Mouse (Mus musculus) hindbrain, postnatal 0 days (tissue): ENCODE results near the gene Fastk. TPM values are rescaled to one million over a fixed set of nuclear protein-coding genes. Genes with fewer than 3 reads are reported as not detected.
A peak's percentile ranks its signal among the peaks of the same experiment; 100 is the strongest.

ENCODE experiments used
- ATAC-seq: fragments of 200-750 bp; cut with Nextera tagmentation; 2 replicates; pipeline ENCODE4 v1.8.0; 2017; ENCODE audit warnings: mild to moderate bottlenecking, moderate TSS enrichment, moderate library complexity
- DNase-seq: peaks from one replicate; pipeline ENCODE4 v3.0.0-alpha.2; 2015; ENCODE audit warnings: low spot score
- H3K27ac ChIP-seq: fragments of 300-500 bp; sonication (generic); 2 replicates; pipeline ENCODE4 v1.5.1; 2014; ENCODE audit warnings: mild to moderate bottlenecking
- H3K27me3 ChIP-seq: fragments of 300-500 bp; sonication (generic); 2 replicates; pipeline ENCODE4 v1.6.1; 2014; ENCODE audit warnings: low read length, mixed read lengths; ENCODE audit not compliant: insufficient read depth
- H3K36me3 ChIP-seq: fragments of 300-500 bp; sonication (generic); 2 replicates; pipeline ENCODE4 v1.6.1; 2014; ENCODE audit warnings: low read length, mixed read lengths; ENCODE audit not compliant: insufficient read depth
- H3K4me1 ChIP-seq: fragments of 300-500 bp; sonication (generic); 2 replicates; pipeline ENCODE4 v1.6.1; 2014; ENCODE audit warnings: antibody characterized with exemption, low read length, mixed read lengths; ENCODE audit not compliant: insufficient read depth
- H3K4me2 ChIP-seq: fragments of 300-500 bp; sonication (generic); 2 replicates; pipeline ENCODE4 v1.6.1; 2014; ENCODE audit warnings: low read depth, mild to moderate bottlenecking, low read length, moderate library complexity, mixed read lengths
- H3K4me3 ChIP-seq: fragments of 300-500 bp; sonication (generic); 2 replicates; pipeline ENCODE4 v1.5.1; 2014; ENCODE audit warnings: low read length
- H3K9ac ChIP-seq: fragments of 300-500 bp; sonication (generic); replicated peaks from 2 replicates; pipeline ENCODE4 v1.6.1; 2014; ENCODE audit warnings: mild to moderate bottlenecking, low read length, moderate library complexity, mixed read lengths
- H3K9me3 ChIP-seq: fragments of 300-500 bp; sonication (generic); 2 replicates; pipeline ENCODE4 v1.6.1; 2016; ENCODE audit warnings: low read length, mixed read lengths
- CTCF ChIP-seq: IDR thresholded peaks from 2 replicates; pipeline ENCODE4 v1.5.1; 2016; ENCODE audit warnings: antibody characterized with exemption, control low read depth, low read depth
- WGBS: fragments of 180-500 bp; shearing (Covaris S2); extraction: QIAGEN DNeasy Blood & Tissue Kit; methylation state at CpG from one replicate; pipeline ENCODE4 v1.1.7; 2014; 5-methylcytosine and 5-hydroxymethylcytosine counted together
- polyA plus RNA-seq: library from polyadenylated mRNA; unstranded; fragments of >200 nt; fragmentation: Nextera tagmentation; extraction: Ambion mirVana; gene quantifications from 2 replicates; pipeline ENCODE4 v1.2.1, GENCODE M21; 2015
- total RNA-seq: library from RNA; depleted of rRNA; stranded (reverse); fragments of >200 nt; gene quantifications from 2 replicates; pipeline ENCODE4 v1.2.3, GENCODE M21; 2014; rRNA removed

Fastk gene
- total RNA-seq (200 and 203 TPM in 2 replicates), polyA plus RNA-seq (99.2 and 101 TPM in 2 replicates)

DNA sequence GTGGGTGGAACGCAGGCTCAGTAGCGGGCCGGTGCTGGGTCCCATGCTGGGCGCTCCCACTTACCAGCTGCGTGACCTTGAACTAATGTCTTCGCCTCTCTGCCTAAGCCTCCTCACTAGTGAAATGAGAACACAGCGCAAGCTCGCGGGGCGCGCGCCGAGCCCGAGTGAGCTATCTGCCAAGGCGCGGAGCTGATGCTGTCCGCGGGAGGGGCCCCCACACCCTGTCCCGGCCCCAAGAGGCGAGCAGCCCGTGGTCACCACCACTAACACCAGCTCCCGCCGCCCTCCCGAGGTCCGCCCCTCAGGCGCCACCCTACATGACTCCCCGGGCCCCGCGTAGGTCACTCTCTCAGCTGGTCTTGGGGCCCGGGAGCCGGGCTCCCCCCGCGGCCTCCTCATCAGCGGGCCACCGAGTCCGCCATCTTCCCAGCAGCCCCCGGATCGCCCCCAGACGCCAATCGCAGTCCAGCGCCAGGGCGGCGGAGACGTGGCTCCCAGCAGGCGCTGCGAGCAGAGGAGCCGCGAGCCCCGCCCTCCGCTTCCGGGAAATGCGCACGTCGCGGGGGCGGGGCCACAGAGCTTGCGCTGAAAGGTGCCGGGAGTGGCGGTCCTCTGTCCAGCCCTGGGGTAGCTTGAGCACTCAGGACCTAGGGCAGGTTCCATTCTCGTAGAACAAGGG, at the start of gene Fastk:
Gene Fastk, minus strand, starts transcription at position 542 of the 682 bp plus-strand sequence.
- H3K27me3 ChIP-seq, result no peaks in the 10 kb centered on the region
- peaks cover 19% of the 10 kb centered on the region for H3K36me3 ChIP-seq
- peak within 1 kb of the TSS; percentile 95 for H3K4me2 ChIP-seq
- peak within 1 kb of the TSS; percentile 99 for H3K27ac ChIP-seq
- H3K9ac ChIP-seq, result peak within 1 kb of the TSS; percentile 95
- ATAC-seq (peak; percentile 86), DNase-seq (peak; percentile 97)
- TF ChIP-seq CTCF, result no peak
- H3K9me3 ChIP-seq, result no peaks in the 10 kb centered on the region
- H3K4me1 ChIP-seq, result peaks cover 10% of the 10 kb centered on the region
- under 1% methylated on average over 60 of the region's 60 CpGs for WGBS
- H3K4me3 ChIP-seq, result peak within 1 kb of the TSS; percentile 71

GRCm38 (mm10) chr5:24492546-24493285, 47.6 kb upstream of the Fastk start:
- ATAC-seq (no peak), DNase-seq (no peak)
- no peak overlapping the region for H3K9ac ChIP-seq
- no peaks in the 10 kb centered on the region for H3K4me1 ChIP-seq
- H3K27ac ChIP-seq, result no peak overlapping the region
- H3K4me2 ChIP-seq, result no peak overlapping the region
- peaks cover 56% of the 10 kb centered on the region for H3K36me3 ChIP-seq
- WGBS, result 73% methylated on average over 16 of the region's 16 CpGs
- H3K27me3 ChIP-seq, result no peaks in the 10 kb centered on the region
- H3K4me3 ChIP-seq, result no peak overlapping the region
- TF ChIP-seq CTCF, result no peak
- H3K9me3 ChIP-seq, result no peaks in the 10 kb centered on the region

GRCm38 (mm10) chr5:24490413-24490920, 45.4 kb upstream of the Fastk start:
- H3K4me1 ChIP-seq, result peaks cover 12% of the 10 kb centered on the region
- H3K27ac ChIP-seq, result no peak overlapping the region
- ATAC-seq (no peak; the same call in 1 of the 2 replicates), DNase-seq (peak; percentile 57)
- H3K27me3 ChIP-seq, result no peaks in the 10 kb centered on the region
- no peaks in the 10 kb centered on the region for H3K9me3 ChIP-seq
- H3K36me3 ChIP-seq, result peaks cover 57% of the 10 kb centered on the region
- no peak overlapping the region for H3K4me3 ChIP-seq
- WGBS, result 71% methylated on average over 14 of the region's 14 CpGs
- TF ChIP-seq CTCF, result no peak
- no peak overlapping the region for H3K4me2 ChIP-seq
- no peak overlapping the region for H3K9ac ChIP-seq

GRCm38 (mm10) chr5:24486738-24487137, 41.7 kb upstream of the Fastk start:
- no peak overlapping the region for H3K4me3 ChIP-seq
- H3K27me3 ChIP-seq, result no peaks in the 10 kb centered on the region
- H3K27ac ChIP-seq, result peak overlapping the region; percentile 27; the same call in 1 of the 2 replicates
- ATAC-seq (no peak), DNase-seq (no peak)
- peaks cover 49% of the 10 kb centered on the region for H3K36me3 ChIP-seq
- peaks cover 20% of the 10 kb centered on the region for H3K4me1 ChIP-seq
- no peak for TF ChIP-seq CTCF
- H3K4me2 ChIP-seq, result no peak overlapping the region
- 69% methylated on average over 5 of the region's 5 CpGs for WGBS
- H3K9me3 ChIP-seq, result no peaks in the 10 kb centered on the region
- H3K9ac ChIP-seq, result no peak overlapping the region

GRCm38 (mm10) chr5:24486097-24486496, 41.0 kb upstream of the Fastk start:
- Histone ChIP-seq H3K9ac (no peak overlapping the region), H3K9me3 (no peaks in the 10 kb centered on the region), H3K36me3 (peaks cover 44% of the 10 kb centered on the region), H3K4me1 (peaks cover 20% of the 10 kb centered on the region), H3K4me2 (no peak overlapping the region), H3K27me3 (no peaks in the 10 kb centered on the region), H3K4me3 (no peak overlapping the region), H3K27ac (peak overlapping the region; percentile 45; the same call in 1 of the 2 replicates)
- 5% methylated on average over 8 of the region's 8 CpGs for WGBS
- peak; percentile 93 for DNase-seq
- TF ChIP-seq CTCF, result peak; percentile 96
- ATAC-seq, result 0 out of 2 replicates have a peak, but pooled peaks have one; percentile 15

DNA sequence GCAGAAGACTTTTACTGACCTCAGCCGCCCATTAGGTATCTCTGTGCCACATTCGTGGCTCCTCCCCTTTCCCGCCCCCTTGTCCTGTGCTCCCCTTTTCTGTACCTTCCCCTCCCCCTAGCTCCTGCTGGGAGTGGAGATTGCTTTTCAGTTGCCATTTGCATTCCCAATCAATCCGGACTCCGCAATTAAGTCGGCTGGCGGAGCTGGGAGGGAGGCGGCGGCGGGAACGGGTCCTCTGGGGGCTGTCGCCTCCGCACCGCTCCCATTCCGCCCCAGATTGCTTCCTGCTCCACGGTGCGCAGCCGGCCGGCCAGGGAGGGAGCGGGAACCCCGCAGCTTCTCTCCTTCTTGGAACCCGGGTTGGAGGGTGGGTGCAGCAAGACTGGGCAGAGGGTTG, 39.9 kb upstream of the Fastk start:
- Histone ChIP-seq H3K27ac (peak overlapping the region; percentile 45; the same call in 1 of the 2 replicates), H3K9me3 (no peaks in the 10 kb centered on the region), H3K9ac (no peak overlapping the region; the same call in 1 of the 2 replicates), H3K4me1 (peaks cover 20% of the 10 kb centered on the region), H3K36me3 (peaks cover 44% of the 10 kb centered on the region), H3K4me2 (peak overlapping the region; percentile 34), H3K27me3 (no peaks in the 10 kb centered on the region), H3K4me3 (no peak overlapping the region)
- DNase-seq (peak; percentile 46), ATAC-seq (no peak)
- TF ChIP-seq CTCF, result no peak
- WGBS, result 18% methylated on average over 22 of the region's 22 CpGs
